Comparison of ENCODE assay signal across 8 mouse cellular contexts in genomic region chr16:10565278-10565885, GRCm38 (mm10). TPM values are rescaled to one million over a fixed set of nuclear protein-coding genes. Genes with fewer than 3 reads are reported as not detected.
DNase-seq lines count a peak whose midpoint lies in the region; ATAC-seq and TF ChIP-seq lines count a peak whose summit lies in the region.

No protein-coding gene starts in this region.

- H3K4me1 ChIP-seq in intestine, embryonic 14.5 days (replicated peaks; ENCODE audit: control insufficient read depth, insufficient read depth, low read length) = no peaks in the 10 kb centered on the region
- peaks cover 9% of the 10 kb centered on the region for H3K4me1 ChIP-seq in limb, embryonic 10.5 days
- 0 out of 2 replicates have a peak, but pooled peaks cover 3% of the 10 kb centered on the region for H3K4me1 ChIP-seq in midbrain, embryonic 13.5 days (replicated peaks)
- H3K4me1 ChIP-seq in spleen, adult 2 months (ENCODE audit: control insufficient read depth, insufficient read depth, insufficient read length) = no peaks in the 10 kb centered on the region

- ATAC-seq in intestine, embryonic 14.5 days (replicated peaks; ENCODE audit: low FRiP score, low TSS enrichment, low read depth) = peak; percentile 72
- peak; percentile 79 for ATAC-seq in midbrain, embryonic 13.5 days

- peak; percentile 88; the same call in 1 of the 2 replicates for TF ChIP-seq CTCF in spleen, adult 2 months (IDR thresholded peaks at IDR 0.05; ENCODE audit: extremely low read depth, insufficient read depth, insufficient read length, insufficient replicate concordance)

- no peak overlapping the region for H3K4me3 ChIP-seq in intestine, embryonic 14.5 days (ENCODE audit: low read depth, low read length)
- H3K4me3 ChIP-seq in limb, embryonic 10.5 days = no peak overlapping the region
- H3K4me3 ChIP-seq in midbrain, embryonic 13.5 days (replicated peaks) = no peak overlapping the region
- no peak overlapping the region for H3K4me3 ChIP-seq in spleen, adult 2 months (ENCODE audit: extremely low read depth, insufficient read depth, insufficient read length)

- no peak overlapping the region for H3K4me2 ChIP-seq in intestine, embryonic 14.5 days (ENCODE audit: low read length)
- no peak overlapping the region for H3K4me2 ChIP-seq in midbrain, embryonic 13.5 days (replicated peaks)

- 38% methylated on average over 4 of the region's 4 CpGs for WGBS in intestine, embryonic 14.5 days
- 36% methylated on average over 4 of the region's 4 CpGs for WGBS in limb, embryonic 10.5 days
- WGBS in midbrain, embryonic 13.5 days = 38% methylated on average over 4 of the region's 4 CpGs
- 46% methylated on average over 4 of the region's 4 CpGs for WGBS in spleen, adult 2 months

- no peak overlapping the region for H3K9ac ChIP-seq in intestine, embryonic 14.5 days (ENCODE audit: low read length)
- H3K9ac ChIP-seq in midbrain, embryonic 13.5 days (replicated peaks) = no peak overlapping the region

- peaks cover 27% of the 10 kb centered on the region for H3K36me3 ChIP-seq in intestine, embryonic 14.5 days (ENCODE audit: control insufficient read depth, insufficient read depth, low read length)
- H3K36me3 ChIP-seq in limb, embryonic 10.5 days = 0 out of 2 replicates have a peak, but pooled peaks cover 15% of the 10 kb centered on the region
- H3K36me3 ChIP-seq in midbrain, embryonic 13.5 days = peaks cover 69% of the 10 kb centered on the region
- peaks cover 12% of the 10 kb centered on the region for H3K36me3 ChIP-seq in spleen, adult 2 months (ENCODE audit: control insufficient read depth, insufficient read depth, low read length)

- H3K27ac ChIP-seq in intestine, embryonic 14.5 days (ENCODE audit: low read depth) = no peak overlapping the region
- peak overlapping the region; percentile 6; the same call in 1 of the 2 replicates for H3K27ac ChIP-seq in limb, embryonic 10.5 days
- no peak overlapping the region for H3K27ac ChIP-seq in midbrain, embryonic 13.5 days
- no peak overlapping the region for H3K27ac ChIP-seq in spleen, adult 2 months (ENCODE audit: insufficient read depth, low read length)

- H3K27me3 ChIP-seq in intestine, embryonic 14.5 days (replicated peaks; ENCODE audit: control insufficient read depth, insufficient read depth, low read length) = no peaks in the 10 kb centered on the region
- H3K27me3 ChIP-seq in limb, embryonic 10.5 days (ENCODE audit: low read depth, poor library complexity, severe bottlenecking) = no peaks in the 10 kb centered on the region
- no peaks in the 10 kb centered on the region for H3K27me3 ChIP-seq in midbrain, embryonic 13.5 days
- no peaks in the 10 kb centered on the region for H3K27me3 ChIP-seq in spleen, adult 2 months (ENCODE audit: control insufficient read depth, insufficient read depth, low read length)

- no peak for TF ChIP-seq POLR2A in spleen, adult 2 months (IDR thresholded peaks at IDR 0.05; ENCODE audit: low read depth, low read length)

- H3K9me3 ChIP-seq in intestine, embryonic 14.5 days (ENCODE audit: control insufficient read depth, low read length) = no peaks in the 10 kb centered on the region
- H3K9me3 ChIP-seq in limb, embryonic 10.5 days (replicated peaks) = no peaks in the 10 kb centered on the region
- H3K9me3 ChIP-seq in midbrain, embryonic 13.5 days = no peaks in the 10 kb centered on the region

- peak; percentile 34 to 40 for DNase-seq in urinary bladder, adult 18-20 months (ENCODE audit: low spot score in 2 of 2)
- DNase-seq in urinary bladder, postnatal 10 days (ENCODE audit: low spot score) = no peak
- DNase-seq in cerebellum, postnatal 4 days (ENCODE audit: low spot score in 2 of 2) = peak; percentile 56 to 77
- peak; percentile 31 to 51 for DNase-seq in gastrocnemius, adult 8-10 months (ENCODE audit: low spot score in 2 of 2)
- peak; percentile 81 for DNase-seq in intestine, embryonic 14.5 days (ENCODE audit: low spot score)
- DNase-seq in limb, embryonic 10.5 days (ENCODE audit: low spot score) = peak; percentile 84
- DNase-seq in spleen, adult 2 months (ENCODE audit: low read depth in 1 of 2, low spot score in 2 of 2) = peak; percentile 25 to 59

RNA-seq across cellular contexts. Expression of gene Clec16a, which starts 20.2 kb away (rescaled TPM):
- 10 to 100 TPM; 55.6 to 90.9 (median 70.4) TPM for total RNA-seq in gastrocnemius, adult 8-10 months (2022)
- 26.6 and 30.2 TPM in 2 replicates for polyA plus RNA-seq in intestine, embryonic 14.5 days (2014; fragmentation: Nextera tagmentation; extraction: Ambion mirVana)
- 26.8 and 27.0 TPM in 2 replicates for polyA plus RNA-seq in limb, embryonic 10.5 days (2016; fragmentation: Nextera tagmentation; extraction: Ambion mirVana)
- 65.7 and 70.2 TPM in 2 replicates for polyA plus RNA-seq in midbrain, embryonic 13.5 days (2015; fragmentation: Nextera tagmentation; extraction: Ambion mirVana)
- 8.2 and 10.0 TPM in 2 replicates for polyA plus RNA-seq in spleen, adult 2 months (2012; rRNA removed)

RNA-seq across cellular contexts. Expression of gene Dexi, which starts 22.5 kb away (rescaled TPM):
- 10 to 100 TPM; 40.4 to 70.4 (median 53.3) TPM for total RNA-seq in gastrocnemius, adult 8-10 months (2022)
- 21.2 and 26.5 TPM in 2 replicates for polyA plus RNA-seq in intestine, embryonic 14.5 days (2014; fragmentation: Nextera tagmentation; extraction: Ambion mirVana)
- 17.4 and 20.5 TPM in 2 replicates for polyA plus RNA-seq in limb, embryonic 10.5 days (2016; fragmentation: Nextera tagmentation; extraction: Ambion mirVana)
- polyA plus RNA-seq in midbrain, embryonic 13.5 days (2015; fragmentation: Nextera tagmentation; extraction: Ambion mirVana) = 14.8 and 18.2 TPM in 2 replicates
- polyA plus RNA-seq in spleen, adult 2 months (2012; rRNA removed) = 40.8 and 55.1 TPM in 2 replicates
